Mouse (Mus musculus) left cerebral cortex, postnatal 10 days (tissue): ENCODE measurements around the gene Ddx25. TPM values are rescaled to one million over a fixed set of nuclear protein-coding genes. Genes with fewer than 3 reads are reported as not detected.

Source experiments
- DNase-seq, 2 experiments: peaks; one replicate each; pipeline ENCODE4 v3.0.0; 2021 to 2022; ENCODE audit warnings: low spot score in 2 of 2, mixed read lengths in 1 of 2; ENCODE audit errors: extremely low spot score in 1 of 2
- intact Hi-C: fragments of 180-260 bp; cut with DNase I; formaldehyde crosslinking; loops from one replicate; pipeline ENCODE4 v1.15.1; 2025
- total RNA-seq, 2 experiments: library from RNA; stranded (reverse); gene quantifications; 2 replicates each; pipeline ENCODE4 v1.2.3; 2021

The Ddx25 gene
- total RNA-seq, 2 experiments from 2014 or later = 16.4 to 16.6 TPM

GRCm38 (mm10) chr9:35543099-35543860, 15.0 kb downstream of the Ddx25 start:
- DNase-seq = no peak
- intact Hi-C loops = no loop called here

- DNase-seq = no peak
- intact Hi-C loops = no loop called here
These were observed 16.4 kb downstream of the Ddx25 start for GRCm38 (mm10) chr9:35541941-35542340.

- intact Hi-C loops = no loop called here
- DNase-seq = peak; percentile 69 to 81
These were observed 16.8 kb downstream of the Ddx25 start for GRCm38 (mm10) chr9:35541488-35541887.

- DNase-seq = no peak
- intact Hi-C loops = no loop called here
These were observed 17.3 kb downstream of the Ddx25 start for GRCm38 (mm10) chr9:35541024-35541423.

GRCm38 (mm10) chr9:35539001-35539750, 19.2 kb downstream of the Ddx25 start:
- no peak for DNase-seq
- intact Hi-C loops = loop anchor here (5.0 kb wide), 1 partner anchor 117 kb away; the partner anchor contains the start of gene Cdon

GRCm38 (mm10) chr9:35535876-35536275, 22.5 kb downstream of the Ddx25 start:
- no peak for DNase-seq
- intact Hi-C loops = loop anchor here (2.0 to 5.0 kb wide), 2 partner anchors 114 to 253 kb away; partner anchors contain the start of gene Cdon

GRCm38 (mm10) chr9:35535110-35535509, 23.2 kb downstream of the Ddx25 start:
- peak in 1 of 2 experiments; percentile 55 for DNase-seq
- intact Hi-C loops = loop anchor here (2.0 to 5.0 kb wide), 2 partner anchors 113 to 252 kb away; partner anchors contain the start of gene Cdon

- intact Hi-C loops = no loop called here
- DNase-seq = no peak
These were observed 25.1 kb downstream of the Ddx25 start for GRCm38 (mm10) chr9:35533266-35533665.

- intact Hi-C loops = no loop called here
- no peak for DNase-seq
These were observed 28.5 kb downstream of the Ddx25 start for GRCm38 (mm10) chr9:35529796-35530195.

- intact Hi-C loops = no loop called here
- DNase-seq = no peak
These were observed 29.2 kb downstream of the Ddx25 start for GRCm38 (mm10) chr9:35529141-35529540.

- peak; percentile 74 to 79 for DNase-seq
- intact Hi-C loops = loop anchor here (5.0 kb wide), 2 partner anchors 102 to 237 kb away; partner anchors contain the start of gene Cdon
These were observed 34.4 kb downstream of the Ddx25 start for GRCm38 (mm10) chr9:35523941-35524411.

GRCm38 (mm10) chr9:35523541-35523940, 34.8 kb downstream of the Ddx25 start:
- DNase-seq = peak; percentile 53 to 62
- intact Hi-C loops = loop anchor here (5.0 kb wide), 2 partner anchors 101 to 236 kb away; partner anchors contain the start of gene Cdon

GRCm38 (mm10) chr9:35522821-35523515, 35.4 kb downstream of the Ddx25 start:
- intact Hi-C loops = loop anchor here (5.0 kb wide), 2 partner anchors 101 to 236 kb away; partner anchors contain the start of gene Cdon
- peak in 1 of 2 experiments; percentile 0 for DNase-seq

- no peak for DNase-seq
- intact Hi-C loops = loop anchor here (5.0 kb wide), 2 partner anchors 100 to 235 kb away; partner anchors contain the start of gene Cdon
These were observed 36.1 kb downstream of the Ddx25 start for GRCm38 (mm10) chr9:35522241-35522640.

- DNase-seq = no peak
- intact Hi-C loops = loop anchor here (5.0 kb wide), 2 partner anchors 98 to 233 kb away; partner anchors contain the start of gene Cdon
These were observed 37.5 kb downstream of the Ddx25 start for GRCm38 (mm10) chr9:35520631-35521348.

GRCm38 (mm10) chr9:35518169-35518568, 40.2 kb downstream of the Ddx25 start, which contains the start of gene Gm1113:
Gm1113 (minus strand) TSS chr9:35518269.
- DNase-seq = no peak
- intact Hi-C loops = no loop called here

GRCm38 (mm10) chr9:35516711-35517110, 41.6 kb downstream of the Ddx25 start:
- no peak for DNase-seq
- intact Hi-C loops = no loop called here

GRCm38 (mm10) chr9:35516182-35516581, 42.1 kb downstream of the Ddx25 start:
- intact Hi-C loops = no loop called here
- DNase-seq = no peak
